ENCODE assay signal across 10 mouse cellular contexts in genomic region chr12:15657748-15658251, GRCm38 (mm10).
"Had no signal": no experiment of that assay in that cellular context is flagged by ENCODE, and none has a peak within 500 bp of the region (broad histone marks: within the 10 kb centered on the region; RNA-seq: fewer than 3 reads in every experiment).

No protein-coding gene starts in this region.

- DNase-seq: kidney, adult 8-10 months; kidney, postnatal 10 days; kidney, postnatal 36 days; liver, postnatal 0 days; retina, postnatal 1 day; right cerebral cortex, postnatal 25 days; thymus, adult 18-20 months; thymus, postnatal 36 days had no signal

- ATAC-seq: liver, postnatal 0 days; lung, postnatal 0 days; midbrain, embryonic 15.5 days had no signal
